Mouse (Mus musculus) testis, adult 2 months (tissue): Measurements from ENCODE around the gene Nol7.
A peak's percentile ranks its signal among the peaks of the same experiment; 100 is the strongest.

Experiments
- CTCF ChIP-seq: fragments of 200-500 bp; IDR thresholded peaks from 2 replicates; pipeline ENCODE4 v1.5.1; 2012; ENCODE audit warnings: low read depth, mild to moderate bottlenecking, inconsistent platforms, low read length, moderate library complexity; ENCODE audit not compliant: control insufficient read depth, insufficient read depth, insufficient replicate concordance
- POLR2A ChIP-seq: fragments of 200-500 bp; IDR thresholded peaks from 2 replicates; pipeline ENCODE4 v1.6.1; 2012; ENCODE audit warnings: low read depth, mild to moderate bottlenecking, inconsistent platforms, low read length, moderate library complexity; ENCODE audit not compliant: control insufficient read depth

- TF ChIP-seq CTCF (peak; percentile 68; the same call in 1 of the 2 replicates), POLR2A (peak; percentile 88)
These were observed at the start of gene Nol7 for GRCm38 (mm10) chr13:43398297-43399080.
